ENCODE assay signal across 8 mouse cellular contexts in genomic region chr1:179958871-179959720, GRCm38 (mm10). TPM values are rescaled to one million over a fixed set of nuclear protein-coding genes. Genes with fewer than 3 reads are reported as not detected.
A peak's percentile ranks its signal among the peaks of the same experiment; 100 is the strongest.
DNase-seq lines count a peak whose midpoint lies in the region; ATAC-seq lines count a peak whose summit lies in the region.

No protein-coding gene starts in this region.

- H3K36me3 ChIP-seq in heart, embryonic 10.5 days: no peaks in the 10 kb centered on the region
- H3K36me3 ChIP-seq in kidney, embryonic 16.5 days (ENCODE audit: insufficient read depth, low read length): no peaks in the 10 kb centered on the region
- no peaks in the 10 kb centered on the region for H3K36me3 ChIP-seq in liver, embryonic 15.5 days (replicated peaks)
- no peaks in the 10 kb centered on the region for H3K36me3 ChIP-seq in neural tube, embryonic 15.5 days

- DNase-seq in urinary bladder, adult 2 months (ENCODE audit: low spot score): peak; percentile 36
- DNase-seq in urinary bladder, postnatal 4 days (ENCODE audit: low spot score in 2 of 2): no peak
- peak; percentile 33 to 60 for DNase-seq in cerebellum, postnatal 36 days
- peak; percentile 79 for DNase-seq in heart, embryonic 10.5 days (ENCODE audit: low spot score)
- DNase-seq in thymus, postnatal 4 days: peak; percentile 60

- H3K4me2 ChIP-seq in kidney, embryonic 16.5 days (replicated peaks; ENCODE audit: low read depth, low read length): peak overlapping the region; percentile 76
- peak overlapping the region; percentile 95 for H3K4me2 ChIP-seq in liver, embryonic 15.5 days
- peak overlapping the region; percentile 81 for H3K4me2 ChIP-seq in neural tube, embryonic 15.5 days

- peak overlapping the region; percentile 98 for H3K9ac ChIP-seq in kidney, embryonic 16.5 days (replicated peaks; ENCODE audit: low read length)
- H3K9ac ChIP-seq in liver, embryonic 15.5 days: peak overlapping the region; percentile 95
- H3K9ac ChIP-seq in neural tube, embryonic 15.5 days (replicated peaks): peak overlapping the region; percentile 96

- WGBS in heart, embryonic 10.5 days: 6% methylated on average over 41 of the region's 41 CpGs
- 3% methylated on average over 36 of the region's 41 CpGs for WGBS in kidney, embryonic 16.5 days
- WGBS in liver, embryonic 15.5 days (ENCODE audit: insufficient replicate concordance): 11% methylated on average over 41 of the region's 41 CpGs
- 5% methylated on average over 35 of the region's 41 CpGs for WGBS in neural tube, embryonic 15.5 days

- peaks cover 22% of the 10 kb centered on the region for H3K4me1 ChIP-seq in heart, embryonic 10.5 days
- H3K4me1 ChIP-seq in kidney, embryonic 16.5 days (ENCODE audit: insufficient read depth, low read length): peaks cover 25% of the 10 kb centered on the region
- peaks cover 26% of the 10 kb centered on the region for H3K4me1 ChIP-seq in liver, embryonic 15.5 days (replicated peaks)
- H3K4me1 ChIP-seq in neural tube, embryonic 15.5 days: peaks cover 26% of the 10 kb centered on the region

- H3K4me3 ChIP-seq in heart, embryonic 10.5 days: peak overlapping the region; percentile 84
- peak overlapping the region; percentile 90 for H3K4me3 ChIP-seq in kidney, embryonic 16.5 days (ENCODE audit: low read length)
- peak overlapping the region; percentile 93 for H3K4me3 ChIP-seq in liver, embryonic 15.5 days (replicated peaks)
- H3K4me3 ChIP-seq in neural tube, embryonic 15.5 days (replicated peaks): peak overlapping the region; percentile 83

- peak overlapping the region; percentile 97 for H3K27ac ChIP-seq in heart, embryonic 10.5 days
- H3K27ac ChIP-seq in kidney, embryonic 16.5 days (ENCODE audit: low read length): peak overlapping the region; percentile 98
- H3K27ac ChIP-seq in liver, embryonic 15.5 days (replicated peaks): peak overlapping the region; percentile 93
- H3K27ac ChIP-seq in neural tube, embryonic 15.5 days (replicated peaks): peak overlapping the region; percentile 98

- peak; percentile 68 for ATAC-seq in kidney, embryonic 16.5 days (ENCODE audit: low FRiP score, low TSS enrichment)
- ATAC-seq in liver, embryonic 15.5 days (ENCODE audit: insufficient read depth): peak; percentile 1
- peak; percentile 60; the same call in 1 of the 2 replicates for ATAC-seq in neural tube, embryonic 15.5 days (ENCODE audit: low FRiP score)

- no peaks in the 10 kb centered on the region for H3K9me3 ChIP-seq in heart, embryonic 10.5 days
- H3K9me3 ChIP-seq in kidney, embryonic 16.5 days (ENCODE audit: low read length): no peaks in the 10 kb centered on the region
- H3K9me3 ChIP-seq in liver, embryonic 15.5 days (replicated peaks): no peaks in the 10 kb centered on the region
- no peaks in the 10 kb centered on the region for H3K9me3 ChIP-seq in neural tube, embryonic 15.5 days (replicated peaks)

- no peaks in the 10 kb centered on the region for H3K27me3 ChIP-seq in heart, embryonic 10.5 days (ENCODE audit: insufficient read depth, poor library complexity, severe bottlenecking)
- H3K27me3 ChIP-seq in kidney, embryonic 16.5 days (ENCODE audit: insufficient read depth, low read length): no peaks in the 10 kb centered on the region
- H3K27me3 ChIP-seq in liver, embryonic 15.5 days: peaks cover 16% of the 10 kb centered on the region
- no peaks in the 10 kb centered on the region for H3K27me3 ChIP-seq in neural tube, embryonic 15.5 days (replicated peaks)

RNA-seq across cellular contexts. Expression of gene Cdc42bpa, which starts 1.2 kb away (rescaled TPM):
- 32.7 and 43.3 TPM in 2 replicates for polyA plus RNA-seq in urinary bladder, adult 2 months (2012; rRNA removed)
- 12.0 and 14.8 TPM in 2 replicates for polyA plus RNA-seq in heart, embryonic 10.5 days (2016; fragmentation: Nextera tagmentation; extraction: Ambion mirVana)
- polyA plus RNA-seq in kidney, embryonic 16.5 days (2015; fragmentation: Nextera tagmentation; extraction: Ambion mirVana): 15.1 and 15.8 TPM in 2 replicates
- 8.8 and 9.2 TPM in 2 replicates for polyA plus RNA-seq in liver, embryonic 15.5 days (2015; fragmentation: Nextera tagmentation; extraction: Ambion mirVana)
- polyA plus RNA-seq in neural tube, embryonic 15.5 days (2015; fragmentation: Nextera tagmentation; extraction: Ambion mirVana): 22.8 and 24.6 TPM in 2 replicates

Comparison
In these comparisons a context has a peak if more than half of its experiments do, and no peak if none do; other contexts are left out.
1. DNase-seq: peak in urinary bladder, adult 2 months (single experiment), cerebellum, postnatal 36 days (2 of 2), heart, embryonic 10.5 days (single experiment) and thymus, postnatal 4 days (single experiment); none in urinary bladder, postnatal 4 days (0 of 2).
2. ATAC-seq: peak in every context shown above with its lines; median percentile 68 in kidney, embryonic 16.5 days; 60 in neural tube, embryonic 15.5 days; 1 in liver, embryonic 15.5 days.
3. Peak in every context shown above with its lines, with median percentiles within 50 percentile points of each other: H3K27ac ChIP-seq, H3K4me3 ChIP-seq, H3K4me2 ChIP-seq and H3K9ac ChIP-seq.